Mouse (Mus musculus) stomach, embryonic 15.5 days (tissue): Measurements from ENCODE around the gene Harbi1. TPM values are rescaled to one million over a fixed set of nuclear protein-coding genes. Genes with fewer than 3 reads are reported as not detected.

ENCODE experiments used
- polyA plus RNA-seq: library from polyadenylated mRNA; unstranded; fragments of >200 nt; fragmentation: Nextera tagmentation; extraction: Ambion mirVana; gene quantifications from 2 replicates; pipeline ENCODE4 v1.2.1, GENCODE M21; 2015

Gene Harbi1
- polyA plus RNA-seq, 1 experiment from 2014 or later = 21.8 TPM

Other genes with a start within 250 kb of the Harbi1 start
- gene Ckap5, start 184.1 kb upstream of the Harbi1 start, polyA plus RNA-seq = 80.7 and 81.9 TPM in 2 replicates
- 7.2 and 19.4 TPM in 2 replicates for gene F2, start 74.4 kb upstream of the Harbi1 start, polyA plus RNA-seq
- gene Zfp408, start 61.1 kb upstream of the Harbi1 start, polyA plus RNA-seq = 9.2 and 9.7 TPM in 2 replicates
- gene Arhgap1, start 61.0 kb upstream of the Harbi1 start, polyA plus RNA-seq = 115 and 144 TPM in 2 replicates
- 21.0 and 24.0 TPM in 2 replicates for gene Atg13, start 276 bp upstream of the Harbi1 start, polyA plus RNA-seq
- 12.3 and 14.8 TPM in 2 replicates for gene Ambra1, start 19.3 kb downstream of the Harbi1 start, polyA plus RNA-seq
- gene Chrm4, start 216.4 kb downstream of the Harbi1 start, polyA plus RNA-seq = 0.21 and 0.27 TPM in 2 replicates
- gene Mdk, start 221.4 kb downstream of the Harbi1 start, polyA plus RNA-seq = 587 and 735 TPM in 2 replicates
- gene Gm9821, start 234.9 kb downstream of the Harbi1 start, polyA plus RNA-seq = 0.66 and 0.71 TPM in 2 replicates